Mouse (Mus musculus) mouse embryonic stem cell (cell line): Measurements from ENCODE around the gene Mad2l2.

Source experiments
- in situ Hi-C, 2 experiments: fragments of 300-500 bp; cut with MboI; formaldehyde crosslinking; loops; 1 replicate in 1 of 2; 3 replicates in 1 of 2; pipeline ENCODE4 v1.14.3; 2019 to 2020; ENCODE audit warnings: low sequenced_read_pairs in 2 of 2, low pct_unique_long_range_greater_than_20kb in 1 of 2, mixed read lengths in 1 of 2; ENCODE audit not compliant: unreplicated experiment in 1 of 2

Mad2l2 gene

GRCm38 (mm10) chr4:148159544-148160435, 29.6 kb downstream of the Mad2l2 start:
- in situ Hi-C loops = loop anchor here in 1 of 2 experiments (10.0 kb wide), 1 partner anchor 45 kb away; no protein-coding TSS in a partner anchor

GRCm38 (mm10) chr4:148160436-148161390, 30.5 kb downstream of the Mad2l2 start, which contains the start of the genes Fbxo44 and Fbxo2:
Gene Fbxo44, minus strand, starts transcription at chr4:148160482.
Gene Fbxo2, plus strand, starts transcription at chr4:148160621.
- in situ Hi-C loops = loop anchor here in 1 of 2 experiments (10.0 kb wide), 1 partner anchor 46 kb away; no protein-coding TSS in a partner anchor

- in situ Hi-C loops = loop anchor here in 1 of 2 experiments (10.0 kb wide), 1 partner anchor 49 kb away; no protein-coding TSS in a partner anchor
These were observed 33.8 kb downstream of the Mad2l2 start for GRCm38 (mm10) chr4:148164002-148164439.

- in situ Hi-C loops = loop anchor here in 1 of 2 experiments (10.0 kb wide), 1 partner anchor 50 kb away; no protein-coding TSS in a partner anchor
These were observed 34.3 kb downstream of the Mad2l2 start for GRCm38 (mm10) chr4:148164461-148164860.

- in situ Hi-C loops = loop anchor here in 1 of 2 experiments (10.0 kb wide), 1 partner anchor 51 kb away; no protein-coding TSS in a partner anchor
These were observed 35.4 kb downstream of the Mad2l2 start for GRCm38 (mm10) chr4:148165551-148165950.

GRCm38 (mm10) chr4:148166431-148166830, 36.2 kb downstream of the Mad2l2 start:
- in situ Hi-C loops = loop anchor here in 1 of 2 experiments (10.0 kb wide), 1 partner anchor 52 kb away; no protein-coding TSS in a partner anchor

- in situ Hi-C loops = loop anchor here in 1 of 2 experiments (10.0 kb wide), 1 partner anchor 52 kb away; no protein-coding TSS in a partner anchor
These were observed 36.8 kb downstream of the Mad2l2 start for GRCm38 (mm10) chr4:148166986-148167385.

GRCm38 (mm10) chr4:148168287-148168686, 38.1 kb downstream of the Mad2l2 start:
- in situ Hi-C loops = loop anchor here in 1 of 2 experiments (10.0 kb wide), 1 partner anchor 53 kb away; no protein-coding TSS in a partner anchor

- in situ Hi-C loops = loop anchor here in 1 of 2 experiments (10.0 kb wide), 1 partner anchor 55 kb away; no protein-coding TSS in a partner anchor
These were observed 39.4 kb downstream of the Mad2l2 start for GRCm38 (mm10) chr4:148169586-148169985.

- in situ Hi-C loops = loop anchor here in 1 of 2 experiments (5.0 to 10.0 kb wide), 2 partner anchors 94 to 211 kb away; no protein-coding TSS in a partner anchor
These were observed 40.7 kb downstream of the Mad2l2 start for GRCm38 (mm10) chr4:148170842-148171241.

- in situ Hi-C loops = loop anchor here in 1 of 2 experiments (5.0 to 10.0 kb wide), 2 partner anchors 94 to 211 kb away; no protein-coding TSS in a partner anchor
These were observed 41.1 kb downstream of the Mad2l2 start for GRCm38 (mm10) chr4:148171261-148171660.

GRCm38 (mm10) chr4:148173811-148174494, 43.8 kb downstream of the Mad2l2 start:
- in situ Hi-C loops = loop anchor here in 1 of 2 experiments (5.0 to 10.0 kb wide), 2 partner anchors 91 to 208 kb away; no protein-coding TSS in a partner anchor

GRCm38 (mm10) chr4:148174495-148174862, 44.3 kb downstream of the Mad2l2 start:
- in situ Hi-C loops = loop anchor here in 1 of 2 experiments (5.0 to 10.0 kb wide), 2 partner anchors 90 to 208 kb away; no protein-coding TSS in a partner anchor

GRCm38 (mm10) chr4:148176603-148177002, 46.4 kb downstream of the Mad2l2 start:
- in situ Hi-C loops = loop anchor here in 1 of 2 experiments (10.0 kb wide), 1 partner anchor 88 kb away; no protein-coding TSS in a partner anchor

GRCm38 (mm10) chr4:148177716-148178115, 47.5 kb downstream of the Mad2l2 start:
- in situ Hi-C loops = loop anchor here in 1 of 2 experiments (10.0 kb wide), 1 partner anchor 87 kb away; no protein-coding TSS in a partner anchor

GRCm38 (mm10) chr4:148181483-148181882, 51.3 kb downstream of the Mad2l2 start:
- in situ Hi-C loops = no loop called here

GRCm38 (mm10) chr4:148182363-148182762, 52.2 kb downstream of the Mad2l2 start:
- in situ Hi-C loops = no loop called here
